Mouse (Mus musculus): ENCODE results near the gene Ccdc169.

DNA sequence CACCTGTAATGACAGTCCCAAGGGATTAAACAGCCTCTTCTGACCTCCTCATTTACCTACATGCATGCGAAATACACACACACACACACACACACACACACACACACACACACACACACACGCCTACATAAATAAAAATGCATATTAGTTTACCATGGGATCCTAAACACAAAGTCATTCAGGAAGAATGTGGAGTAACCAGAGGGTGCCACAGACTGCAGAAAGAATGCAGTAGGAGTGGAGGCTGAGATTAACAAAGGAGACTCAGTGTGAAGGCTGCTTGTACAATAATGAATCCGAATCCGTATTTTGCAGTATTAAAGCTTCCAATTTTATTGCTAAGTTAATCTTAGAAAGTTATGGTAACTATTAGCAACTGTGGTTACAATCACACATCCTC lies 7.8 kb downstream of the Ccdc169 start:
- no peak for TF ChIP-seq POLR2A (IDR thresholded peaks at IDR 0.05; ENCODE audit: control insufficient read depth, low read depth, low read length)
- TF ChIP-seq CTCF (IDR thresholded peaks at IDR 0.05; ENCODE audit: control insufficient read depth, insufficient read depth, insufficient replicate concordance, low read depth, low read length): no peak

All from testis, adult 2 months (tissue).